ENCODE assay signal across 9 mouse cellular contexts in genomic region chr4:63398854-63399609, GRCm38 (mm10). TPM values are rescaled to one million over a fixed set of nuclear protein-coding genes. Genes with fewer than 3 reads are reported as not detected.
DNase-seq lines count a peak whose midpoint lies in the region; ATAC-seq and TF ChIP-seq lines count a peak whose summit lies in the region.
"Had no signal": no experiment of that assay in that cellular context is flagged by ENCODE, and none has a peak within 500 bp of the region (broad histone marks: within the 10 kb centered on the region; RNA-seq: fewer than 3 reads in every experiment).

No protein-coding gene starts in this region.

- no peak for ATAC-seq in midbrain, embryonic 15.5 days (replicated peaks)
- peak; percentile 48 for ATAC-seq in megakaryocyte progenitor cell, adult 5-6 weeks (replicated peaks; ENCODE audit: poor library complexity)
- ATAC-seq in erythroblast, adult 5-6 weeks (replicated peaks; ENCODE audit: low FRiP score, poor library complexity, severe bottlenecking), result no peak

- no peaks in the 10 kb centered on the region for H3K27me3 ChIP-seq in midbrain, embryonic 10.5 days (ENCODE audit: low read depth, poor library complexity, severe bottlenecking)
- no peaks in the 10 kb centered on the region for H3K27me3 ChIP-seq in midbrain, embryonic 15.5 days (replicated peaks)
- H3K27me3 ChIP-seq: neural tube, embryonic 12.5 days had no signal

- no peak overlapping the region for H3K9ac ChIP-seq in midbrain, embryonic 15.5 days
- H3K9ac ChIP-seq: neural tube, embryonic 12.5 days had no signal

- H3K4me1 ChIP-seq in midbrain, embryonic 10.5 days, result peaks cover 48% of the 10 kb centered on the region
- peaks cover 19% of the 10 kb centered on the region for H3K4me1 ChIP-seq in midbrain, embryonic 15.5 days

- intact Hi-C loops in gastrocnemius, adult 2 months (cut with DNase I), result no loop called here

- no peak overlapping the region for H3K4me2 ChIP-seq in midbrain, embryonic 15.5 days
- H3K4me2 ChIP-seq: neural tube, embryonic 12.5 days had no signal

- H3K27ac ChIP-seq in midbrain, embryonic 10.5 days (replicated peaks), result peak overlapping the region; percentile 73
- H3K27ac ChIP-seq in midbrain, embryonic 15.5 days, result no peak overlapping the region
- H3K27ac ChIP-seq in gastrocnemius, adult 2 months, result peak overlapping the region; percentile 93
- H3K27ac ChIP-seq: neural tube, embryonic 12.5 days had no signal

- H3K36me3 ChIP-seq in midbrain, embryonic 10.5 days, result peaks cover 35% of the 10 kb centered on the region
- no peaks in the 10 kb centered on the region for H3K36me3 ChIP-seq in midbrain, embryonic 15.5 days (replicated peaks)

- 81% methylated on average over 11 of the region's 11 CpGs for WGBS in midbrain, embryonic 10.5 days
- 70% methylated on average over 11 of the region's 11 CpGs for WGBS in midbrain, embryonic 15.5 days

- TF ChIP-seq CTCF in gastrocnemius, adult 2 months (IDR thresholded peaks at IDR 0.05), result no peak

- H3K4me3 ChIP-seq in midbrain, embryonic 10.5 days, result no peak overlapping the region
- no peak overlapping the region for H3K4me3 ChIP-seq in midbrain, embryonic 15.5 days
- peak overlapping the region; percentile 69 for H3K4me3 ChIP-seq in gastrocnemius, adult 2 months
- H3K4me3 ChIP-seq: neural tube, embryonic 12.5 days had no signal

- no peaks in the 10 kb centered on the region for H3K9me3 ChIP-seq in midbrain, embryonic 10.5 days (replicated peaks)
- no peaks in the 10 kb centered on the region for H3K9me3 ChIP-seq in midbrain, embryonic 15.5 days
- H3K9me3 ChIP-seq: neural tube, embryonic 12.5 days had no signal

- no peak for DNase-seq in midbrain, embryonic 10.5 days (ENCODE audit: low spot score)
- DNase-seq in gastrocnemius, adult 2 months, result peak; percentile 70
- DNase-seq in kidney, postnatal 4 days, result peak; percentile 35 to 49
- DNase-seq in ovary, adult 18-20 months (ENCODE audit: low spot score), result no peak
- no peak for DNase-seq in MN1 (ENCODE audit: low spot score)

RNA-seq across cellular contexts. Expression of gene Akna, which starts 4.1 kb away (rescaled TPM):
- 12.8 and 17.3 TPM in 2 replicates for polyA plus RNA-seq in midbrain, embryonic 10.5 days (2016; fragmentation: Nextera tagmentation; extraction: Ambion mirVana)
- 7.0 and 7.7 TPM in 2 replicates for polyA plus RNA-seq in midbrain, embryonic 15.5 days (2015; fragmentation: Nextera tagmentation; extraction: Ambion mirVana)
- 1 to 10 TPM in 1 of 2 experiments, under 1 TPM in 1; 0.97 to 1.8 TPM for total RNA-seq in gastrocnemius, adult 2 months (2021)
- 20.9 and 26.7 TPM in 2 replicates for total RNA-seq in megakaryocyte progenitor cell, adult 5-6 weeks (2015)
- 11.8 and 13.7 TPM in 2 replicates for total RNA-seq in megakaryocyte progenitor cell, adult 5-6 weeks (2017)
- 16.9 and 18.4 TPM in 2 replicates for total RNA-seq in erythroblast, adult 5-6 weeks (2015; ENCODE audit: low replicate concordance)
- total RNA-seq in erythroblast, adult 5-6 weeks (2017; ENCODE audit: low replicate concordance), result 8.2 and 9.5 TPM in 2 replicates

RNA-seq across cellular contexts. Expression of gene Orm2, which starts 36.8 kb away (rescaled TPM):
- polyA plus RNA-seq in midbrain, embryonic 10.5 days (2016; fragmentation: Nextera tagmentation; extraction: Ambion mirVana), result not detected in 2 replicates
- not detected in 2 replicates for polyA plus RNA-seq in midbrain, embryonic 15.5 days (2015; fragmentation: Nextera tagmentation; extraction: Ambion mirVana)
- total RNA-seq in gastrocnemius, adult 2 months (2021), result not detected
- not detected in 2 replicates for total RNA-seq in megakaryocyte progenitor cell, adult 5-6 weeks (2015)
- not detected in 2 replicates for total RNA-seq in megakaryocyte progenitor cell, adult 5-6 weeks (2017)
- not detected in 2 replicates for total RNA-seq in erythroblast, adult 5-6 weeks (2015; ENCODE audit: low replicate concordance)
- total RNA-seq in erythroblast, adult 5-6 weeks (2017; ENCODE audit: low replicate concordance), result not detected in 2 replicates
- polyA plus RNA-seq: neural tube, embryonic 12.5 days had no signal

RNA-seq across cellular contexts. Expression of gene Orm3, which starts 43.1 kb away (rescaled TPM):
- polyA plus RNA-seq in midbrain, embryonic 10.5 days (2016; fragmentation: Nextera tagmentation; extraction: Ambion mirVana), result not detected in 2 replicates
- polyA plus RNA-seq in midbrain, embryonic 15.5 days (2015; fragmentation: Nextera tagmentation; extraction: Ambion mirVana), result not detected in 2 replicates
- total RNA-seq in gastrocnemius, adult 2 months (2021), result not detected
- not detected in 2 replicates for total RNA-seq in megakaryocyte progenitor cell, adult 5-6 weeks (2015)
- total RNA-seq in megakaryocyte progenitor cell, adult 5-6 weeks (2017), result not detected in 2 replicates
- total RNA-seq in erythroblast, adult 5-6 weeks (2015; ENCODE audit: low replicate concordance), result not detected in 2 replicates
- total RNA-seq in erythroblast, adult 5-6 weeks (2017; ENCODE audit: low replicate concordance), result not detected in 2 replicates
- polyA plus RNA-seq: neural tube, embryonic 12.5 days had no signal

RNA-seq across cellular contexts. Expression of gene Orm1, which starts 54.7 kb away (rescaled TPM):
- polyA plus RNA-seq in midbrain, embryonic 10.5 days (2016; fragmentation: Nextera tagmentation; extraction: Ambion mirVana), result not detected in 2 replicates
- polyA plus RNA-seq in midbrain, embryonic 15.5 days (2015; fragmentation: Nextera tagmentation; extraction: Ambion mirVana), result not detected in 2 replicates
- 1 to 10 TPM in 1 of 2 experiments, not detected in 1; 1.3 TPM for total RNA-seq in gastrocnemius, adult 2 months (2021)
- 1.5 and 4.2 TPM in 2 replicates for total RNA-seq in megakaryocyte progenitor cell, adult 5-6 weeks (2015)
- 4.7 and 6.6 TPM in 2 replicates for total RNA-seq in megakaryocyte progenitor cell, adult 5-6 weeks (2017)
- total RNA-seq in erythroblast, adult 5-6 weeks (2015; ENCODE audit: low replicate concordance), result 26.3 TPM in 1 of 2 replicates, not detected in the other
- total RNA-seq in erythroblast, adult 5-6 weeks (2017; ENCODE audit: low replicate concordance), result 14.8 and 18.0 TPM in 2 replicates
- polyA plus RNA-seq: neural tube, embryonic 12.5 days had no signal

Comparison
In these comparisons a context has a peak if more than half of its experiments do, and no peak if none do; other contexts are left out.
1. DNase-seq: peak in gastrocnemius, adult 2 months (single experiment) and kidney, postnatal 4 days (2 of 2); none in midbrain, embryonic 10.5 days (single experiment), ovary, adult 18-20 months (single experiment) and MN1 (single experiment).